Mouse (Mus musculus) gastrocnemius, postnatal 25 days (tissue): Measurements from ENCODE around the gene Hoxc11. TPM values are rescaled to one million over a fixed set of nuclear protein-coding genes. Genes with fewer than 3 reads are reported as not detected.
A peak's percentile ranks its signal among the peaks of the same experiment; 100 is the strongest.

Source experiments
- DNase-seq: peaks from one replicate; pipeline ENCODE4 v3.0.0; 2022
- total RNA-seq, 2 experiments: library from RNA; stranded (reverse); gene quantifications; 1 replicate in 1 of 2; 2 replicates in 1 of 2; pipeline ENCODE4 v1.2.3; 2021

The Hoxc11 gene
- total RNA-seq, 2 experiments from 2014 or later = 6.2 to 7.2 TPM

GRCm38 (mm10) chr15:102965003-102965891, 11.0 kb downstream of the Hoxc11 start:
- no peak for DNase-seq

- DNase-seq = peak; percentile 92
Measured at GRCm38 (mm10) chr15:102965892-102966775, 11.9 kb downstream of the Hoxc11 start.

GRCm38 (mm10) chr15:102966776-102967311, 12.6 kb downstream of the Hoxc11 start, which contains the start of gene Hoxc10:
Gene Hoxc10 (plus strand): TSS chr15:102966796.
- DNase-seq = peak; percentile 43

GRCm38 (mm10) chr15:102967312-102967510, 13.0 kb downstream of the Hoxc11 start, which contains the start of gene Hoxc5:
Gene Hoxc5 (plus strand): TSS chr15:102967443.
- no peak for DNase-seq

GRCm38 (mm10) chr15:102967511-102968397, 13.5 kb downstream of the Hoxc11 start:
- no peak for DNase-seq

GRCm38 (mm10) chr15:102969296-102969695, 15.1 kb downstream of the Hoxc11 start:
- no peak for DNase-seq

GRCm38 (mm10) chr15:102970740-102971139, 16.5 kb downstream of the Hoxc11 start:
- DNase-seq = no peak

GRCm38 (mm10) chr15:102972254-102972653, 18.0 kb downstream of the Hoxc11 start:
- DNase-seq = peak; percentile 4

- DNase-seq = peak; percentile 14
Measured at GRCm38 (mm10) chr15:102972753-102973152, 18.5 kb downstream of the Hoxc11 start.

- DNase-seq = no peak
Measured at GRCm38 (mm10) chr15:102975034-102975433, 20.8 kb downstream of the Hoxc11 start.

GRCm38 (mm10) chr15:102975688-102976111, 21.5 kb downstream of the Hoxc11 start:
- no peak for DNase-seq

GRCm38 (mm10) chr15:102976171-102976570, 21.9 kb downstream of the Hoxc11 start, which contains the start of gene Hoxc9:
Gene Hoxc9 (plus strand): TSS chr15:102976439.
- DNase-seq = peak; percentile 41

GRCm38 (mm10) chr15:102976631-102977422, 22.6 kb downstream of the Hoxc11 start:
- DNase-seq = peak; percentile 44

GRCm38 (mm10) chr15:102977423-102977974, 23.3 kb downstream of the Hoxc11 start:
- DNase-seq = no peak

GRCm38 (mm10) chr15:102978615-102979515, 24.6 kb downstream of the Hoxc11 start:
- DNase-seq = peak; percentile 4

- no peak for DNase-seq
Measured at GRCm38 (mm10) chr15:102979936-102980335, 25.7 kb downstream of the Hoxc11 start.

- DNase-seq = no peak
Measured at GRCm38 (mm10) chr15:102980352-102980751, 26.1 kb downstream of the Hoxc11 start.

- DNase-seq = no peak
Measured at GRCm38 (mm10) chr15:102980912-102981311, 26.7 kb downstream of the Hoxc11 start.
